Mouse (Mus musculus): ENCODE data around the gene Hoxb1. TPM values are rescaled to one million over a fixed set of nuclear protein-coding genes. Genes with fewer than 3 reads are reported as not detected.

The Hoxb1 gene
- polyA plus RNA-seq, 1 experiment from 2014 or later: not detected

DNA sequence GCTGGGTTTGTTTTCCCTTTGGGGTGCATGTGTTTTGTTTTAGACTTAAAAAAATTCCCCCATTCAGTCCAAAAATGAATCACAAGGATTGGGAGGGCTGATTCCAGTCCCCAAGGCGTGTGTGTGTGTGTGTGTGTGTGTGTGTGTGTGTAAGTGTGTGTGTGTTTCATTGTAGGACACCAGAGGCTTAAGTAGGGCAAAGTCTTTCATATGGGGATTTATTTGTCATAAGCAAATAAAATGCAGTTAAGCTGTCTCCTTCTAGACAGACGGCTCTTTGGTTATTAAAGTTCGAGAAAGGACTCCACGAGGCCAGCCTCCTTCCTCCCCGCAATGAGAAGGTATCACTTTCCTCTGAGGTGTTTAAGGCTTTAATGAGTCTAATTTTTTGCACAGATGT is 43.7 kb upstream of the Hoxb1 start:
- Histone ChIP-seq H3K9me3 (replicated peaks; ENCODE audit: control insufficient read depth, low read length) (no peaks in the 10 kb centered on the region), H3K27me3 (ENCODE audit: control insufficient read depth, insufficient read depth, low read depth, low read length) (peaks cover 90% of the 10 kb centered on the region), H3K4me2 (ENCODE audit: low read depth, low read length) (no peak overlapping the region), H3K27ac (ENCODE audit: low read length) (no peak overlapping the region), H3K9ac (ENCODE audit: low read depth, low read length) (no peak overlapping the region), H3K4me3 (ENCODE audit: low read depth, low read length) (no peak overlapping the region), H3K36me3 (ENCODE audit: control insufficient read depth, insufficient read depth) (no peaks in the 10 kb centered on the region), H3K4me1 (ENCODE audit: control insufficient read depth, low read depth, low read length) (no peaks in the 10 kb centered on the region)
- WGBS (ENCODE audit: insufficient replicate concordance): 48% methylated on average over 5 of the region's 5 CpGs
- ATAC-seq (ENCODE audit: low read depth): no peak

DNA sequence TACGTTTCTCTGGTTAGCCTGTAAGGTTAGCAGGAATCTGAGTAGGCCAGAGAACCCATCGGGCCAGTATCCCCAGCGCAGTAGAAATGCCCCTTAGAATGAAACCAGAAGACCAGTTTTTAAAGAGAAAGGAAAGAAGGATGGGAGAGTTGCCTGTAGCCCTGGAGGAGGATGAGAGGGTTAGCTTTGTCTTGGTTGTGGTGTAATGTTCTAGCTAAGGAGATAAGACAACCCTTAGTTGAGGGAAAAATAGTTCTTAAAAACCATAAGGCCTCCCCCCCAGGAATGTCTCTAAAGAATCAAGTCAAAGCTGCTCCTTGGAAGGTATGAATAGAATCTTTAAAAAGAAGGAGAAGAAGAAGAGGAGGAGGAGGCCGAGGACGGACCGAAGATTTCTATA is 42.8 kb upstream of the Hoxb1 start:
- H3K27me3 ChIP-seq (ENCODE audit: control insufficient read depth, insufficient read depth, low read depth, low read length): peaks cover 87% of the 10 kb centered on the region
- H3K27ac ChIP-seq (ENCODE audit: low read length): no peak overlapping the region
- 44% methylated on average over 6 of the region's 6 CpGs for WGBS (ENCODE audit: insufficient replicate concordance)
- no peaks in the 10 kb centered on the region for H3K36me3 ChIP-seq (ENCODE audit: control insufficient read depth, insufficient read depth)
- no peaks in the 10 kb centered on the region for H3K4me1 ChIP-seq (ENCODE audit: control insufficient read depth, low read depth, low read length)
- H3K9ac ChIP-seq (ENCODE audit: low read depth, low read length): no peak overlapping the region
- H3K4me2 ChIP-seq (ENCODE audit: low read depth, low read length): no peak overlapping the region
- no peaks in the 10 kb centered on the region for H3K9me3 ChIP-seq (replicated peaks; ENCODE audit: control insufficient read depth, low read length)
- ATAC-seq (ENCODE audit: low read depth): no peak
- no peak overlapping the region for H3K4me3 ChIP-seq (ENCODE audit: low read depth, low read length)

DNA sequence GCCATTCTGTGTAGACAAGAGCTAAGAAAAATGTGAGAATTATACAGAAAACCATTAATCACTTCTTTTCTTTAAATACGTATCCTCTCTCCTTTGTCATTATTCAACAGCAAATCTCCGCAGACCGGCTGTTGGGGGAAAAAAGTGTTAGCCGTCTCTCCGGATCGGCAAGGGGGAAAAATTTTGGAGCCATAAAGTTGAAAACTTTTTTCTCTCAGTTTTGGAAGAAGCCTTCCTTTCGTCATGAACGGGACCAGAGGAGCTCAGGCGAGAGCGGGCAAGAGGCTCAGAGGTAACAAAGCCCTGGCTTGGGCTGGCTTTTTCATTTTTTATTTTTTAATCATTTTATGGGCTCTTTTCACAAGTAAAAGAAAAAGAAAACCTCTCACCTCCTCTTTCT is 42.4 kb upstream of the Hoxb1 start, which contains the start of gene Hoxb3:
TSS of gene Hoxb3 (plus strand) at position 173 of the 400 bp plus-strand sequence.
- no peak within 1 kb of the TSS for H3K27ac ChIP-seq (ENCODE audit: low read length)
- no peak within 1 kb of the TSS for H3K9ac ChIP-seq (ENCODE audit: low read depth, low read length)

DNA sequence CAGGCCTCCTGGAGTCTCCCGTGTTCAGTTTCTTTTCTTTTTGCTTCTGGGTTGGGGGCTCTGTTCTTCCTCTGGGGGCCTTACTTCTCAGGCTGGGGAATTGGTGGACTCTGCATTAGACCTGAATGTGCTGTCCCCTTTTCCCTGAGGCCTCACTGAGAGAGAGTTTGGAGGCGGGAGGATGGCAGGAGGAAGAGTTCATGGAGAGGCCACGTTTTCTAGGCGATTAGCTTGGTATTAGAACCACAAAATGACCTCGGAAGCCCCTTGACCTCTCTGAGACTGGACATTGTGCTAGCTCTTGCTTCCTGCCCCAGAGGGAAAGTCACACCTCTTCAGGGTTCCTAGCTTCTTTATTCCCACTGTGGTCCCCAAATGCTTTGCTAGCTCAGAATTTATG is 41.4 kb upstream of the Hoxb1 start:
- 19% methylated on average over 5 of the region's 5 CpGs for WGBS (ENCODE audit: insufficient replicate concordance)
- Histone ChIP-seq H3K9ac (ENCODE audit: low read depth, low read length) (no peak overlapping the region), H3K4me1 (ENCODE audit: control insufficient read depth, low read depth, low read length) (no peaks in the 10 kb centered on the region), H3K4me2 (ENCODE audit: low read depth, low read length) (no peak overlapping the region), H3K9me3 (replicated peaks; ENCODE audit: control insufficient read depth, low read length) (no peaks in the 10 kb centered on the region), H3K36me3 (ENCODE audit: control insufficient read depth, insufficient read depth) (no peaks in the 10 kb centered on the region), H3K27ac (ENCODE audit: low read length) (no peak overlapping the region), H3K27me3 (ENCODE audit: control insufficient read depth, insufficient read depth, low read depth, low read length) (peaks cover 81% of the 10 kb centered on the region), H3K4me3 (ENCODE audit: low read depth, low read length) (no peak overlapping the region)
- ATAC-seq (ENCODE audit: low read depth): no peak

More for the DNA sequence above, 42.4 kb upstream of the Hoxb1 start, which contains the start of gene Hoxb3:
- no peak for ATAC-seq (ENCODE audit: low read depth)
- 51% methylated on average over 10 of the region's 10 CpGs for WGBS (ENCODE audit: insufficient replicate concordance)
- peaks cover 87% of the 10 kb centered on the region for H3K27me3 ChIP-seq (ENCODE audit: control insufficient read depth, insufficient read depth, low read depth, low read length)
- no peaks in the 10 kb centered on the region for H3K4me1 ChIP-seq (ENCODE audit: control insufficient read depth, low read depth, low read length)
- H3K36me3 ChIP-seq (ENCODE audit: control insufficient read depth, insufficient read depth): no peaks in the 10 kb centered on the region
- H3K9me3 ChIP-seq (replicated peaks; ENCODE audit: control insufficient read depth, low read length): no peaks in the 10 kb centered on the region
- H3K4me2 ChIP-seq (ENCODE audit: low read depth, low read length): no peak within 1 kb of the TSS
- H3K4me3 ChIP-seq (ENCODE audit: low read depth, low read length): no peak within 1 kb of the TSS

- Histone ChIP-seq H3K27me3 (ENCODE audit: control insufficient read depth, insufficient read depth, low read depth, low read length) (peaks cover 78% of the 10 kb centered on the region), H3K36me3 (ENCODE audit: control insufficient read depth, insufficient read depth) (no peaks in the 10 kb centered on the region), H3K4me1 (ENCODE audit: control insufficient read depth, low read depth, low read length) (no peaks in the 10 kb centered on the region), H3K4me2 (ENCODE audit: low read depth, low read length) (no peak overlapping the region), H3K4me3 (ENCODE audit: low read depth, low read length) (no peak overlapping the region), H3K9ac (ENCODE audit: low read depth, low read length) (no peak overlapping the region), H3K9me3 (replicated peaks; ENCODE audit: control insufficient read depth, low read length) (no peaks in the 10 kb centered on the region), H3K27ac (ENCODE audit: low read length) (no peak overlapping the region)
- 23% methylated on average over 8 of the region's 8 CpGs for WGBS (ENCODE audit: insufficient replicate concordance)
- ATAC-seq (ENCODE audit: low read depth): no peak
These were observed 40.6 kb upstream of the Hoxb1 start for GRCm38 (mm10) chr11:96324965-96325364.

DNA sequence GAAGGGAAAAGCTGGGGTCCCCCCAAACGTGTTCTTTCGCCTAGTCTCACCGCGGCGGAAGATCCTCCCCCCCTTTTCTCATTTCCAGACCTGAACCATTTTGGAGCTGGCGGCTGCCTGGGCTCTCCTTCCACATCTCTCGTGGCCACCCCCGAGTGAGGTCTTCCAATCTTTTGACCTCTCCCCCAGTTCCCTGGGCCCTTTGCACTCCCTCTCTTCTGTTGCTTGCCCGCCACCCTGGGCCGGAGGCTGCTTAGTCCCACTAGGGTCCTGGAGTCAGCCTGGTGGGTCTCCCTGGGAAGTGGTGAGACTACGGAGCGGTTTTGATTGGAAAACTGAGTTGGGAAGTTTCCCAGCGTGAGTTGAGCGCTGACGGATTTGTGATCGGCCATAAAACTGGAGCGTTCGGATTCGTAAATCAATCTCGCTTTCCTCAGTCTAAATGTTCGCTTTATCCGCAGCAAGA is 39.8 kb upstream of the Hoxb1 start:
- Histone ChIP-seq H3K27me3 (ENCODE audit: control insufficient read depth, insufficient read depth, low read depth, low read length) (peaks cover 75% of the 10 kb centered on the region), H3K4me1 (ENCODE audit: control insufficient read depth, low read depth, low read length) (no peaks in the 10 kb centered on the region), H3K9ac (ENCODE audit: low read depth, low read length) (no peak overlapping the region), H3K36me3 (ENCODE audit: control insufficient read depth, insufficient read depth) (no peaks in the 10 kb centered on the region), H3K9me3 (replicated peaks; ENCODE audit: control insufficient read depth, low read length) (no peaks in the 10 kb centered on the region), H3K4me2 (ENCODE audit: low read depth, low read length) (no peak overlapping the region), H3K4me3 (ENCODE audit: low read depth, low read length) (no peak overlapping the region), H3K27ac (ENCODE audit: low read length) (no peak overlapping the region)
- WGBS (ENCODE audit: insufficient replicate concordance): 38% methylated on average over 22 of the region's 22 CpGs
- ATAC-seq (ENCODE audit: low read depth): no peak

- no peak overlapping the region for H3K4me2 ChIP-seq (ENCODE audit: low read depth, low read length)
These were observed 38.8 kb upstream of the Hoxb1 start for GRCm38 (mm10) chr11:96326705-96327104.

DNA sequence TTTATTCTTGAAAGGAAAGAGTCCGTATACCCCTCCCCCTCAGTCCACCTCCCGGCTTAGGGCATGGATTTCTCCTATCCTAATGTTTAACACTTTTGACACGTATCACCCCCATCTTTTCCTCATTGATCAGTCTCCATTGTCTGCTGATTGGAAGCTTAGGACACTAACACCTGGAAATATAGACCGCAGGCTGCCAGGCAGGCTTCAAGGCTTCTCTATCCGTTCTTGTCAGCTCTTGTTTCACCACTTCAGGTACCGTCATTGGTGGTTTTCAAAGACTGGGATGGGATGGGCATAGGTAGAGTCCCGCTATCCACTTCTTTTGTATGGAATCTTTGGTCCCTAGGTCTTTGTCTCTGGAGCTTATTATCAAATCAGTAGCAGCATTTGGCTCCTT is 38.4 kb upstream of the Hoxb1 start:
- no peak for ATAC-seq (ENCODE audit: low read depth)
- H3K27ac ChIP-seq (ENCODE audit: low read length): no peak overlapping the region
- whole genome bisulfite sequencing (ENCODE audit: insufficient replicate concordance): 46% methylated on average over 7 of the region's 7 CpGs
- no peak overlapping the region for H3K4me3 ChIP-seq (ENCODE audit: low read depth, low read length)
- no peak overlapping the region for H3K9ac ChIP-seq (ENCODE audit: low read depth, low read length)
- no peaks in the 10 kb centered on the region for H3K9me3 ChIP-seq (replicated peaks; ENCODE audit: control insufficient read depth, low read length)
- H3K36me3 ChIP-seq (ENCODE audit: control insufficient read depth, insufficient read depth): no peaks in the 10 kb centered on the region
- no peaks in the 10 kb centered on the region for H3K4me1 ChIP-seq (ENCODE audit: control insufficient read depth, low read depth, low read length)
- peaks cover 70% of the 10 kb centered on the region for H3K27me3 ChIP-seq (ENCODE audit: control insufficient read depth, insufficient read depth, low read depth, low read length)
- H3K4me2 ChIP-seq (ENCODE audit: low read depth, low read length): no peak overlapping the region

More at GRCm38 (mm10) chr11:96326705-96327104, 38.8 kb upstream of the Hoxb1 start:
- no peak overlapping the region for H3K27ac ChIP-seq (ENCODE audit: low read length)
- 39% methylated on average over 12 of the region's 12 CpGs for WGBS (ENCODE audit: insufficient replicate concordance)
- no peak overlapping the region for H3K9ac ChIP-seq (ENCODE audit: low read depth, low read length)
- H3K36me3 ChIP-seq (ENCODE audit: control insufficient read depth, insufficient read depth): no peaks in the 10 kb centered on the region
- no peaks in the 10 kb centered on the region for H3K9me3 ChIP-seq (replicated peaks; ENCODE audit: control insufficient read depth, low read length)
- H3K4me1 ChIP-seq (ENCODE audit: control insufficient read depth, low read depth, low read length): no peaks in the 10 kb centered on the region
- H3K27me3 ChIP-seq (ENCODE audit: control insufficient read depth, insufficient read depth, low read depth, low read length): peaks cover 70% of the 10 kb centered on the region
- ATAC-seq (ENCODE audit: low read depth): no peak
- no peak overlapping the region for H3K4me3 ChIP-seq (ENCODE audit: low read depth, low read length)

DNA sequence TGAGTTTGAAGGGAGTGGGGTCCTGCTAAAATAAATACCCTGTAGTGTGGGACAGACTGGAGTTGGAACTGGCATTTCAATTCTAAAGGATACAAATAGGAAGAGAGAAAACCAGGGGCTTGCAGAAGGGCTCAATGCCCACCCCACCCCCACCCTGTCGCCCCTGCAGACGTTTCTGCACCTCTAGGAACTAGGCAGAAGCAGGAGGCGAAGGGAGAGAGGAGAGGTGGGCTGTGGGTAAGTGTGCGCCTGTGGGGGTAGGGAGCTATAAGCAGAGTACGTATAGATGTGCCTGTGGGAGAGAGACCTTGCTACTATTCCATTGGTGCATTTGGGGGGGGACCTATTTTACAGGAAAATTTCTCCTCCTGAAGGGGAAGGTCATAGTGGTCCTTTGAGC is 37.8 kb upstream of the Hoxb1 start:
- H3K36me3 ChIP-seq (ENCODE audit: control insufficient read depth, insufficient read depth): no peaks in the 10 kb centered on the region
- no peak overlapping the region for H3K27ac ChIP-seq (ENCODE audit: low read length)
- 27% methylated on average over 5 of the region's 5 CpGs for WGBS (ENCODE audit: insufficient replicate concordance)
- ATAC-seq (ENCODE audit: low read depth): no peak
- no peak overlapping the region for H3K9ac ChIP-seq (ENCODE audit: low read depth, low read length)
- H3K27me3 ChIP-seq (ENCODE audit: control insufficient read depth, insufficient read depth, low read depth, low read length): peaks cover 72% of the 10 kb centered on the region
- H3K4me2 ChIP-seq (ENCODE audit: low read depth, low read length): no peak overlapping the region
- no peaks in the 10 kb centered on the region for H3K9me3 ChIP-seq (replicated peaks; ENCODE audit: control insufficient read depth, low read length)
- no peak overlapping the region for H3K4me3 ChIP-seq (ENCODE audit: low read depth, low read length)
- no peaks in the 10 kb centered on the region for H3K4me1 ChIP-seq (ENCODE audit: control insufficient read depth, low read depth, low read length)

All from liver, embryonic 16.5 days (tissue).